Mouse (Mus musculus) kidney, adult 18-20 months (tissue): ENCODE data around the gene Mex3d.
A peak's percentile ranks its signal among the peaks of the same experiment; 100 is the strongest.

ENCODE experiments used
- DNase-seq: peaks from one replicate; pipeline ENCODE4 v3.0.0; 2021

Mex3d gene

GRCm38 (mm10) chr10:80387522-80387959, at the start of gene Mex3d:
Gene Mex3d, minus strand, starts transcription at chr10:80387659.
- peak; percentile 87 for DNase-seq

GRCm38 (mm10) chr10:80436276-80436675, 48.8 kb upstream of the Mex3d start:
- no peak for DNase-seq

GRCm38 (mm10) chr10:80435764-80436163, 48.3 kb upstream of the Mex3d start:
- DNase-seq: no peak

GRCm38 (mm10) chr10:80434823-80435222, 47.4 kb upstream of the Mex3d start:
- DNase-seq: no peak

- no peak for DNase-seq
Observed at GRCm38 (mm10) chr10:80434233-80434592, 46.8 kb upstream of the Mex3d start.

- DNase-seq: peak; percentile 96
Observed at GRCm38 (mm10) chr10:80433513-80434232, 46.2 kb upstream of the Mex3d start, which contains the start of gene Tcf3. Gene Tcf3, minus strand, starts transcription at chr10:80433647.

GRCm38 (mm10) chr10:80432936-80433512, 45.6 kb upstream of the Mex3d start:
- DNase-seq: peak; percentile 20

- no peak for DNase-seq
Observed at GRCm38 (mm10) chr10:80432387-80432785, 44.9 kb upstream of the Mex3d start.

GRCm38 (mm10) chr10:80431570-80432386, 44.3 kb upstream of the Mex3d start:
- no peak for DNase-seq

GRCm38 (mm10) chr10:80430375-80430980, 43.0 kb upstream of the Mex3d start:
- no peak for DNase-seq

- DNase-seq: no peak
Observed at GRCm38 (mm10) chr10:80429800-80430199, 42.3 kb upstream of the Mex3d start.

- no peak for DNase-seq
Observed at GRCm38 (mm10) chr10:80425041-80425440, 37.6 kb upstream of the Mex3d start.

- DNase-seq: no peak
Observed at GRCm38 (mm10) chr10:80423562-80423961, 36.1 kb upstream of the Mex3d start.

- DNase-seq: no peak
Observed at GRCm38 (mm10) chr10:80421651-80422472, 34.4 kb upstream of the Mex3d start.

- DNase-seq: no peak
Observed at GRCm38 (mm10) chr10:80421208-80421607, 33.7 kb upstream of the Mex3d start.

GRCm38 (mm10) chr10:80420729-80421128, 33.3 kb upstream of the Mex3d start:
- DNase-seq: no peak

GRCm38 (mm10) chr10:80419419-80419818, 32.0 kb upstream of the Mex3d start:
- no peak for DNase-seq

- peak; percentile 36 for DNase-seq
Observed at GRCm38 (mm10) chr10:80418311-80418710, 30.9 kb upstream of the Mex3d start.

GRCm38 (mm10) chr10:80417841-80418240, 30.4 kb upstream of the Mex3d start:
- no peak for DNase-seq

GRCm38 (mm10) chr10:80417371-80417770, 29.9 kb upstream of the Mex3d start:
- DNase-seq: no peak

GRCm38 (mm10) chr10:80415566-80415965, 28.1 kb upstream of the Mex3d start:
- no peak for DNase-seq
